Mouse (Mus musculus) testis, postnatal 10 days (tissue): ENCODE measurements around the gene Gpatch1.
"Not testable (repeated sequence)": the region's sequence is repeated elsewhere in the genome, so short reads cannot be mapped to it uniquely, and the experiment has no call there.

Source experiments
- DNase-seq: peaks from one replicate; pipeline ENCODE4 v3.0.0; 2021; ENCODE audit warnings: low spot score

Gene Gpatch1

DNA sequence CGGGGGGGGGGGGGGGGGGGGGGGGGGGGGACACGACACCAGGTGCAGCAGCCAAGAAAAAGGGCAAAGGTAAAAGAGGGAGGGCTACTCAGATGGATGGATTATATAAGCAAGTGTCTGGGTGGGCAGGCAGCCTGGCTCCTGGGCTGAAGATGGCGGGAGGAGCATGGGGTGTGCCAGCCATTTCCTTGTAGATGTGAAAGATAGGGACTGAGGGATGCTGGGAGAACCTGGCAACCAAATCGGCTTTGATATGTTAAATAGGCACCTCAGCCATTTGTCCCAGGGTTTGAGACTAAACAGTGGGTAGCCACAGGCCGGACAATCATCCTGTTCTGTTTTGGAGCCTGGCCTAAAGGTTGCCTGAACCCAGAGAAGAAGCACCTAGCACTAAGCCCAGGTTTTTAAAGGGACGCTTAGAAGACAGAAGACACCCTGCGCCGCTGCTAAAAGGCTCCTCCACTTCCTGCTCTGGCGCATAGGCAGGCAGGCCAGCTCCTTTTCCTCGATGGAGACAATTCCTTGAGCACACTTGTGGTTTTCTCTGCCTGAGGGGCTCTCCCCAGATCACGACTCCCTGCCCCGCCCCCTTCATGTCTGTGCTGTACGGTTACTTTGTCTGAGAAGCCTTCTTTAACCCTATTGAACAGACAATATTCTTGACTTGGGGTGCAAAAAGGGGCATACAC lies 4.6 kb upstream of the Gpatch1 start:
- no peak for DNase-seq

DNA sequence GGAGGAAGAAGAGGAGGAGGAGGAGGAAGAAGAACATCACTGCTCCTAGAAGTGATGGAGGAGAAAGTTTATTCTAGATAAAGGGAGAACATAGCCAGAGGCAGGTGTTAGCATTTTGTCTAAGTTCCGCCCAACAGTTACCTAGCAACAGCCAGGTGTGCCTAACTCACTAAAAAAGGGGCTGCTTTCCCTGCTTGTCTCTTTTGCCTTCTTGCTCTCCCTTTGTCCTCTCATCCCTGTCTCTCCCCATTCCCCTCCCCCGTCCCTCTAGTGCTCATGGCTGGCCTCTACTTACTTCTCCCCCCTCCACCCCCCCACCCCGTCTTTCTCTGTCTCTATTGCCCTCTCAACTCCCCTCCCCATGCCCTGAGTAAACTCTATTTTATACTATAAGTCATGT lies 3.9 kb upstream of the Gpatch1 start:
- DNase-seq: no peak

DNA sequence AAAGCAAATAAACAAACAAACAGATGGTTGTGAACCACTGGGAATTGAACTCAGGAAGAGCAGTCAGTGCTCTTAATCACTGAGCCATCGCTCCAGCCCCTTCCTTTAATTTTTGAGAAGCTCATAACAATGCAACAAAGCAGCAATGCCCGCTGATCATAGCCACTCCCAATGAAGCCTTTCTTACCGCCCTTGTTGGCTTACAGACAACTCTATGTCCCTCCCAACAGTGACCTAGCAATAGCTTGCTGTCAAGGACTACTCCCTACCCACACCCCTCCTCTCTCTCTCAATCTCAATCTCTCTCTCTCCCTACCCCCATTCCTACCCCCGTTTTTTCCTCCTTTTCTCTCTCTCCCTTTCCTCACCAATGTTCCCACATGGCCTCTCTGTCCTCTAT lies 1.5 kb upstream of the Gpatch1 start:
- no peak for DNase-seq

DNA sequence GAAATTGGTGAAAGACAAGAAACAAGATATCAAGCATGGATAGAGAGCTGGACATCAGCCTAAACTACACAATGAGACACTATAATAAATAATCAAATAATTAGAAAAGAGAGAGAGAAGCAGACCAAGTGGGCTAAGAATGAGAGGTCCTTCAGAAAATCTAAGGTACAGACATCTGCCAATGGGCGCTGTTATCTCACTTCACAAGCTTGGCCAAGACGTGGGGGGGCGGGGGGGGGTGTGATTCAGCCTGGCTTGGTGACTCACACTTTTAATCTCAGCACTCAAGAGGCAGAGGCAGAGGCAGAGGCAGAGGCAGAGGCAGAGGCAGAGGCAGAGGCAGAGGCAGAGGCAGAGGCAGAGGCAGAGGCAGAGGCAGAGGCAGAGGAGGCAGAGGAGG lies 981 bp upstream of the Gpatch1 start:
- not testable (repeated sequence) for DNase-seq

DNA sequence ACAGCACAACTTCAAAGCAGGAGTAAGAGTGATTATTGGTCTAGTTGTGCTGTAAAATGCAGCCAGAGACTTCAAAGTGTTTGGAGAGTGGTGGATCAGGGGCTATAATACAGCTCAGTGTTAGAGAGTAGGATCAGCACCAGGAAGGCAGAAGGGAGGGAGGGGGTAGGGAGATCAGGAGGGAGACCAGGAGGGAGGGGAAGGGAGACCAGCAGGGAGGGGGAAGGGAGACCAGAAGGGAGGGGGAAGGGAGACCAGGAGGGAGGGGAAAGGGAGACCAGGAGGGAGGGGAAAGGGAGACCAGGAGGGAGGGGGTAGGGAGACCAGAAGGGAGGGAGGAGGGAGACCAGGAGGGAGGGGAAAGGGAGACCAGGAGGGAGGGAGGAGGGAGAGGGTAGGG lies 4.1 kb downstream of the Gpatch1 start:
- DNase-seq: no peak

DNA sequence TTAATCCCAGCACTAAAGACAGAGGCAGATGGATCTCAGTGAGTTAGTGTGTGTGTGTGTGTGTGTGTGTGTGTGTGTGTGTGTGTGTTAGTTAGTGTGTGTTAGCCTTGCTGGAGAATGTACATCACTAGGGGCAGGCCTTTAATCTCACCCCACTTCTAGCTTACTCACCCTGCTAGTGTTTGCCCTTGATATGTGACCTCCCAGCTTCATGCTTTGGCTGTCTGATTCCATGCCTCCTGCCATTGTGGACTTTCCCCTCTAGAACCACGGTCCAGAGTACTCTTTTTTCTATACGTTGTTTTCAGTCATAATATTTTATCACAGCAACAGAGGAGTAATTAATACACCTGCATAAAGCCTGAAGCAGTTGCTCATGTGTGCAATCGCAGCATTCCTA lies 7.0 kb downstream of the Gpatch1 start:
- DNase-seq: no peak

DNA sequence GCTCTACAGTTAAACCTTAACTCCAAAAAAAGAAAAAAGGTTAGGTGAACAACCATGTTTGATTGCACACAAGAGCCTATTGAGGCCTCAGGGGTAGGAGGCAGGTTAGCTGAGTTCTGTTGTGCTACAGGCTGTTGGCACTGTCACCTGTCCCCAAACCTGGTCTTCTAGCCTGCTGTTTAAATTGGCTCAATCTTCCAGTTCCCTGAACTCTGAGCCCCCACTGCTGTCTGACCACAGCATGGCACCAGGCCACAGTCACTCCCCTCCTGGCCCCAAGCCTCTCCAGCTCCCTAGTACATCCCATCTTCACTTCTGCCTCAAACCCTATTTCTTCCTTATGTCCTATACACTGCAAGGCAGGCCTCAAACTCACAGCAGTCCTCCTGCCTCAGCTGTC lies 17.4 kb downstream of the Gpatch1 start:
- no peak for DNase-seq

DNA sequence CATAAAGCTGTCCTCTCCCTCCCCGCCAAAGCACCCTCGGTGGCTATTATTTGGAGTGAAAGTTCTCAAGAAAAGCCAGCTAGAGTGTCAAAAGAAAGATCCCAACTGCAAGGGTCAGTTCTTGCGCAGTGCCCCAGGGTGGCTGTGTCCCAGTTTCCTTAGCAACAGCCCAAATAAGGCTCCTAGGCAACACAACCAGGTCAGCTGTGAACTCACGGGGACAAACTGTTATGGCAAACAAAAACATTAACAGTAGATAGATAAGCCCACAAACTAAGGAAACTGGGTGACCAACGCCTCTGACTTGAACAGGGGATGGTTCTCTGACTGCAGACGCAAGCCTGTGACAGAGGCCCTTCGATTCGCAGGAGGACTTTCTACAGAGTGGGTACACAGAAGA lies 18.6 kb downstream of the Gpatch1 start:
- no peak for DNase-seq

DNA sequence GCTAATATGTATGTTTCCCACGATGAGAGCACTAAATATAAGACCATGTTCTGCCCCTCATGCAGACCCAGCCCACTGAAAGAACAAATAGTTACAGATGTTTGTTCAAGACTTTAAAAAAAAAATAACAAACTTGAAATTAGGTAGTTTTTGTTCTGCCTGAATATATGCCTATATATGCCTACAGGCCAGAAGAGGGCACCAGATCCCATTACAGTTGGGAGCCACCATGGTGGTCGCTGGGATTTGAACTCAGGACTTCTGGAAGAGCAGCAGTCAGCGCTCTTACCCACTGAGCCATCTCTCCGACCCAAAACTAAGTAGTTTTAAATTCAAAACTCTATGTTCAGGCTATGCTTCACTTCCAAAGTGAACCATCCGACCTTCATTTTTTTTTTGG lies 20.4 kb downstream of the Gpatch1 start:
- DNase-seq: no peak

DNA sequence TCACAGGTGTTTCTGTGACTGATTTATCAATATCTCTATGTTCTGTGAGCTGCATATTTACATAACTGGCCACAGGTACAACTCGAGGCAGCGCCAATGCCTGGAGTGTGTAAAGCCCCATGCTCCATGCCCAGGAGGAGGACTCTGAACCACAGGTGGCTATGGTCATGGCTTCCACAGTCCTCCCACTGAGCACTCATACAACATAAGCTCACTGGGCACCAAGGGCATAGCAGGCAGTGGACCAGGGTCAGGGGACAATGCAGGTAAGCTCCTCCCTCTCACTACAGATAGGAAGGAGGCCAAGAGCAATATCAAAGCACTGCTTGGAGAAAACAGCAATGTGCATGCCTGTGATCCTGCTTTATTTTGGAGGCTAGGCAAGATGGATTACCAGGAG lies 22.6 kb downstream of the Gpatch1 start:
- no peak for DNase-seq

DNA sequence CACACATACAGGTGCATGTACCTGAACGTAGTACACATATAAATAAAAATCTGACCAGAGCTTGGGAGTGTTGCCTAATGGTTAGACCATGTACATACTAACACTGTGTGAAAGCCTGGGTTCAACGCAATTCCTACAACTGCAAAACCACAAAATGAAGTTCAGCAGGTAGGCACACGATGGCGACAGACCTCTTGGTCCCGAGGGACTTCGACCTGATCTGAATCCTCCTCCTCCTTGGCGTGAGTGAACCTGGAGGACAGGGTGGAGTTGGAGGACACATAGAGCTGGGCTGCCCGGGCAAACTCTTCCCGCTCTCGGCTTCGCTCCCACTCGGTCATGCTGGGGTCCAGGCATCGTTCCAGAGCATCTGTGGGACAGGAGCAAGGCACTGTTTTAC lies 24.8 kb downstream of the Gpatch1 start:
- no peak for DNase-seq

DNA sequence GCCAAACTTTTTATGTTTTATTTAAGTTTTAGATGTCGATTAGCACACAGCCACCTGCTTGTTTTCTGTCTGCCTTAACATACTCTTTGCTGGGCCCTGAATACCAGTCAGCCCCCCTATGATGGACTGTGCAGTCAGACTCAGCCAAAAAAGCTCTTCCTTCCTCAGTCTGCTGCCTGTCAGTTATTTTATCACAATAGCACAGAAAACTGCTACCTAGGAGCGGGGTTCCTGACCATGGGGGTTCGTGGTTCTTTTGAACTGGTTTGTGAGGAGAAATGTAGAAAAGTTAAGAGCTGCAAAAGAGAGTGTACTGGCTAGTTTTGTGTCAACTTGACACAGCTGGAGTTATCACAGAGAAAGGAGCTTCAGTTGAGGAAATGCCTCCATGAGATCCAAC lies 39.3 kb downstream of the Gpatch1 start:
- DNase-seq: no peak

DNA sequence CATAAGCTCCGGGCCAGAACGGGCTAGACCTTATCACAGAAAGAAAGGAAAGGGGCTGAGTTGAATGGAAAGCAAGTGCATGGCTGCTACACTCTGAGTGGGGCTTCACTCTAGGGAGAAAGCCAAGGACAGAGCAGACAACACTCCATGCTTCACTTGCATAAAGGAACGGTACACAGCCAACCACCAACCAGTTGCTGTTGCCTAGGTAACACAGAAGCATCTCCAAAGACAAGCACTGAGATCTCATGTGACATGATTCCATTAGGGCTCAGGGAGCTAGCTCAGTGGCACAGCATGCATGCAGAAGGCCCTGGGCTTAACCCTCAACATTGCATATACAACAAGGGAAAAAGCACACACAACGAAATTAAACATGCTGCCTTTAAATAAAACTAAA lies 40.8 kb downstream of the Gpatch1 start:
- no peak for DNase-seq

DNA sequence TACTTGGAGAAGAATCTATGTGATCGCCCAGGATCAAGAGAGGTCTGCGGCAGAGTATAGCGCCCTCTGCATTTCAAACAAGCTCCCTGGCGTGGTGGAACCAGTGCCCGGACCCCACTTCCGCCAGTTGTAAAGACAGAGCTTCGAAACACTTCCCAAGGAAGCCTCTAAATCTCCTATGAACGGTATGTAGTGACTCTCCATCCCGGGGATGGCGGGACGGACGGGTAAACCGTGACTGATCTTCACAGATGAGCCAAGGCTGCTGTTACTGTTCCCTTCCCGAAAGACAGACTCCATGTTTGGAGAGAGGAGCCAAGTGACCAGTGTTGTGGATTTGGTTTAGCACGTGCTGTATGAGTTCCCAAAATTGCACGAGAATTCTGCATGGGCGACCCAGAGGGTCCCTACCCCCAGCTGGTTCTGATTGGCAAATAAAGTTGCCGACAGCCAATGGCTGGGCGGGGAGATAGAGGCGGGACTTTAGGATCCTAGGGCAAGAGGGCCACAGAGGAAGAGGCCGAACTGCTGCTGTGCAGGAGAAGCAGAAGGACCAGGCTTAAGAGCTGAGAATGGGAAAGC lies 48.7 kb downstream of the Gpatch1 start:
- peak; percentile 53 for DNase-seq

DNA sequence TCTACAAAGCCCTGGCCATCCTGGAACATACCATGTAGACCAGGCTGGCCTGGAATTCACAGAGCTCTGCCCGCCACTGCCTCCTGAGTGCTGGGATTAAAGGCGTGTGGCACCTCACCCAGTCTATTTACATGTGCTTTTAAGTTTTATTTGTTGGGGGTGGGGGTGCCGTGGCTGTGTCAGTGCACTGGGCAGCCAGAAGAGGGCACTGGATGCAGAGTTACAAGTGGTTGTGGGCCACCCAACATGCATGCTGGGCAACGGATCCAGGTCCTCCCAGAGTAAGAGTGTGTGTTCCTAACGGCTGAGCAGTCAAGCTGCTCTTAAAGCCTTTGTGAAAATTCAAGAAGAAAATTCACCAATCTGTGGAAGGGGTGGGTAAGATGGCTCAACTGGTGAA lies 50.4 kb downstream of the Gpatch1 start:
- no peak for DNase-seq

DNA sequence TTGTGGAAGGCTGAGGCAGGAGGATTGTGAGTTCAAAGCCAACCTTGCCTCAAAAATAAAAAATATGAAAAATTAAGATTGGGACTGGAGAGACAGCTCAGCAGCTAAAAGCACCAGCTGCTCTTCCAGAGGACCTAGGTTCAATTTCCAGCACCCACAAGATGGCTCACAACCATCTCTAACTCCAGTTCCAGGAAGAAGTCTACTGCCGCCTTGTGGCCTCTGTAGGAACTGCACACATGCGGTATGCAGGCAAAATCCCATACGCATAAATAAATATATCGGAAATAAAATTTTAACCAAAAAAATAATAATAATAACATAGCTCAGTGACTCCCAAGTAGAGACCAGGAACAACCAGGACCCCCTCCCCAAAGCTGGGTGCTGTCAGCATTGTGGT lies 51.6 kb downstream of the Gpatch1 start:
- DNase-seq: peak; percentile 65

DNA sequence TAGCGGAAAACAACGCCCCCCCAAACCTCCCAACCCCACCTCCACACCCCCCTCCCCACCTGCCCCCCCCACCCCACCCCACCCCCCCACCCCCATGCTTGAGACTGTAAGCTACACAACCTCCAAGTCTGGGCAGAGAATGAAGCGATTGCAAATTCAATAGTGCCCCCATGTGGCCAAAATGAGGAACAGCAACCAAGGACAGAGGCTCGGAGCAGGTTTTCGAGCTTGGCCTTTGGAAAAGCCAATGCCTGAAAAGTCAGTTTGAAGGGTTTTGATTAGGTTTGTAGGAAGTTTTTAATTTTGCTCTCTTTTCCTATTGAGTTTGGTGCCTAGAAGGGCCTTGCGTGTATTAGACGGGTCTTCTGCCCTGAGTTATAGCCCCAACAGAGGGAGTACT lies 53.5 kb downstream of the Gpatch1 start:
- no peak for DNase-seq

DNA sequence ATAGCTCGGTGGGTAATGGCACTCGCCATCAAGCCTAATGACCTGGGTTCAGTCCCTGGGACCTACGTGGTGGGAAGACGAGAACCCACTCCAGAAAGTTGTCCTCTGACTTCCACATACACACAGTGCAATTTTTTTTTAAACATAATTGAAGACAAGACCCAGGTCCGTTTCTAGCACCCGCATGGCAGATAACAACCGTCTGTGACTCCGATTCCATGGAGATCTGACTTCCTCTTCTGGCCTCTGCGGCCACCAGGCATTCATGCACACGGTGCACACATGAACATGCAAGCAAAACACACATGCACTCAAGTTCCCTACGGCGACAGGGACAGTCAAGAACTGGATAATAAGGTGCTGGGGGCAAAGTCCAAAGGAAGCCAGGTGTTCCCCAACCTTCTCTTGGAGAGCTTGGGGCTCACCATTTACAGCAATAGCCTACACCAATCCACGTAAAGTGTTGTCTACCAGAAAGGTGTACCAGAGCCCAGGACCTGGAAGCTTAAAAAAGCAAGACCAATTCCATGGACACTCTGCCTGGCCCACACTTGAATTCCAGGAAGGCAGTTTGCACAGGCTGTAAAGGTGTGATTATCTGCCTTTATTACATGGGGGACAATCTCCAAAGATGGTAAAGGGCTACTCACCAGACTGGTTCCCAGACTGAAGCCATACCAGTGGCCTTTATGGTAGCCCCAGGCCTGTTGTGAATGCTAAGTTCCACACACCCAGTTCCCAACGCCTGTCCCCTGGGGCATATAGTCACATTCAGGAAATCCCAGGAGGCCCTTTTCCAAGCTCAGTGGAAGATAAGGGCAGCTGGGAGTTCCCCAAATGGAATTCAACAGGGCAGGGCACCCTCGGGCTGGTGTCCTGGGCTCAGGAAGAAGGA lies 54.4 kb downstream of the Gpatch1 start:
- no peak for DNase-seq

DNA sequence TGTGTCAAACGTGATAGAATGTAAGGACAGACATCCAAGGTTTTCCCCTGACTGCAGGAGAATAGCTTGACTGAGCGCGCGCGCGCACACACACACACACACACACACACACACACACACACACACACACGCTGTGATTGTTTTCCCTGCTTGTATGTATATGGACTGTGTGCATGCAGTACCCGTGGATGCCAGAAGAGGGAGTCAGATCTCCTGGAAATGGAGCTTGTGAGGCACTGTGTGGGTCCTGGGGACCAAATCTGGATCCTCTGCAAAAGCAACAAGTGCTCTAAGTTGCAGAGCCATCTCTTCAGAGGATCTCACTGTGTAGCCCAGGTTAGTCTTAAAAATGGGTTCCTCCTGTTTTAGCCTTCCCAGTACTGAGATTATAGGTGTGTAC lies 58.9 kb downstream of the Gpatch1 start:
- no peak for DNase-seq

DNA sequence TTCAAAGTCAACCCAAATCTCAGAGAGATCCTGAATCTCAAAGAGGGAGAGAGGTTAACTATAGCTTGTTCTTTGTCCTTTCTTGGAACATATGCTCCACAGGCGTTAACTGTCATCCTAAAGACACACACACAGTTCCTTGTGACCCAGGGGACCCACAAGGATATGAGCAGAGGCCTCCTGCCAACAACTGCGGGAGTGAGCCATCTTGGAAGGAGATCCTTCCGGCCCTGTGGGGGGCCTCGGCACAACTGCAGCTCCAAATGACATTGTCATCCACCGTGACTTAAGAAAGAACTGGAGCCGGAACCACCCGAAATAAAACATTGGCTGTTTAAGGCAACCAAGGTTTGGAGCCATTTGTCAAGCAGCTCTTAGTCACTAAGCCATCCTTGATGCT lies 59.9 kb downstream of the Gpatch1 start:
- DNase-seq: no peak

DNA sequence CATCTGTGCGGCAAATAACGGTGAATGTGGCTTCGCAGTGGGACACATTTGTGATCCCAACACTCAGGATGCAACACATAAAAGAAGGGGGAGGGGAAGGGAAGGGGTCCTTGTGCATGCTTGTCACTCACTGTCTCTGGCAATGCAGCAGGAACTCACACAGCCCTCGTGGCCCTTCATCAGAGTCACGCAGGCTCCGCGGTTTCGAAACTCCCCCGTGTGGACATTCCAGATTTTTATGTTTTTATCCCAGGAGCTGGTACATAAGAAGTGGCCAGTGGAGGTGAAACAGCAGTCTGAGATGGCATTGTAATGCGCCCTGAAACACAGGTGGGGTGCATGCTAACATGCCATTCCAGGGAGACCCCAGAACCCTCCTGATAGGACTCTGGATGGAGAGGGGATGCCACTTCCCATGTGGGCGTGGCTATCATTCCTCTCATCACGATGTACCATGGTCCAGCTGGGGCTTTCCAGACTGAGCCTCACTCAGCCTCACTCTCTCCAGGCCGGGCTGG lies 66.1 kb downstream of the Gpatch1 start:
- no peak for DNase-seq

DNA sequence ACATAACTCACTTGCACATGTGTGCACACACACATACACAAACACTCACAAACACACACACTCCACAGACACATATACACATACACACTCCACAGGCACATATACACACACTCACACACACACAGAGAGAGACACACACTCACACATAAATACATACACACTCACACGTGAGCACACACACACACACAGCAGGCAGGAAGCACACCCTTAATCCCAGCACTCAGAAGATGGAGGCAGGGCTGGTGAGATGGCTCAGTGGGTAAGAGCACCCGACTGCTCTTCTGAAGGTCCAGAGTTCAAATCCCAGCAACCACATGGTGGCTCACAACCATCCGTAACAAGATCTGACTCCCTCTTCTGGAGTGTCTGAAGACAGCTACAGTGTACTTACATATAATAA lies 80.3 kb downstream of the Gpatch1 start:
- DNase-seq: not testable (repeated sequence)

DNA sequence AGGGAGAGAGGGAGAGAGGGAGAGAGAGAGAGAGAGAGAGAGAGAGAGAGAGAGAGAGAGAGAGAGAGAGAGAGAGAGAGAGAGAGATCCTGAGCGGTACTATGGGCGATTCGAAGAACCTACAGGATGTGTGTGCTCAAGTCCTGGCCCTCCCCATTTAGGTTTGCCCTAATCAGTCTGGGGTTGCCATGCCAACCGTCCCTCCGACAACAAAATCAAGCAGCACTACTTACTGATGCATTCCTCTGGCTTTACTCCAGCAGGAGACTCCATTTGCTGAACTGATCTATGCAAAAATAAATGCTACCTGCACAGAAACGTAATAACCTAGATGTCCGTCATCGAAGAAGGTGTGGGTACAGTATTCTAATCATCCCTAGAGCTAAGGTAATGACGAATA lies 82.9 kb downstream of the Gpatch1 start:
- peak; percentile 71 for DNase-seq
